In genomic region chr7:132475069-132475468, GRCm38 (mm10) we compare ENCODE assay signal across 8 mouse cellular contexts.
A peak's percentile ranks its signal among the peaks of the same experiment; 100 is the strongest.
DNase-seq lines count a peak whose midpoint lies in the region; ATAC-seq lines count a peak whose summit lies in the region.

No protein-coding gene starts in this region.

- no peak overlapping the region for H3K27ac ChIP-seq in hindbrain, embryonic 11.5 days (ENCODE audit: low read depth, low read length)
- no peak overlapping the region for H3K27ac ChIP-seq in hindbrain, embryonic 12.5 days

- no peaks in the 10 kb centered on the region for H3K36me3 ChIP-seq in hindbrain, embryonic 11.5 days (ENCODE audit: control insufficient read depth, insufficient read depth, low read length)
- H3K36me3 ChIP-seq in hindbrain, embryonic 12.5 days = no peaks in the 10 kb centered on the region

- no peaks in the 10 kb centered on the region; the same call in 1 of the 2 replicates for H3K4me1 ChIP-seq in hindbrain, embryonic 11.5 days (replicated peaks; ENCODE audit: control insufficient read depth, insufficient read depth, low read length)
- peaks cover 16% of the 10 kb centered on the region for H3K4me1 ChIP-seq in hindbrain, embryonic 12.5 days

- no peak overlapping the region for H3K4me3 ChIP-seq in hindbrain, embryonic 11.5 days (ENCODE audit: low read depth, low read length)
- H3K4me3 ChIP-seq in hindbrain, embryonic 12.5 days = no peak overlapping the region

- peak; percentile 73 for DNase-seq in hindbrain, embryonic 11.5 days (ENCODE audit: low spot score)
- DNase-seq in adrenal gland, adult 18-20 months (ENCODE audit: low spot score in 2 of 2) = peak; percentile 66 to 71
- DNase-seq in embryo, embryonic 10.5 days (ENCODE audit: low spot score) = peak; percentile 79
- DNase-seq in heart, postnatal 4 days = peak; percentile 69
- peak; percentile 72 to 74 for DNase-seq in left cerebral cortex, adult 18-20 months (ENCODE audit: low spot score in 2 of 2)
- DNase-seq in spleen, postnatal 4 days (ENCODE audit: low spot score in 2 of 2) = peak; percentile 67 to 84

- no peak overlapping the region for H3K9ac ChIP-seq in hindbrain, embryonic 11.5 days (ENCODE audit: low read depth, low read length)
- no peak overlapping the region for H3K9ac ChIP-seq in hindbrain, embryonic 12.5 days

- no peak for ATAC-seq in hindbrain, embryonic 11.5 days (ENCODE audit: low FRiP score)
- ATAC-seq in hindbrain, embryonic 12.5 days (ENCODE audit: low FRiP score) = no peak
- peak; percentile 95 for ATAC-seq in megakaryocyte, adult 5-6 weeks (ENCODE audit: poor library complexity, severe bottlenecking)

- WGBS in hindbrain, embryonic 11.5 days = 26% methylated on average over 5 of the region's 5 CpGs
- 21% methylated on average over 5 of the region's 5 CpGs for WGBS in hindbrain, embryonic 12.5 days

- H3K4me2 ChIP-seq in hindbrain, embryonic 11.5 days (replicated peaks; ENCODE audit: low read depth, low read length) = no peak overlapping the region
- no peak overlapping the region for H3K4me2 ChIP-seq in hindbrain, embryonic 12.5 days (replicated peaks)

- H3K9me3 ChIP-seq in hindbrain, embryonic 11.5 days (ENCODE audit: control insufficient read depth, low read length) = no peaks in the 10 kb centered on the region
- no peaks in the 10 kb centered on the region for H3K9me3 ChIP-seq in hindbrain, embryonic 12.5 days (replicated peaks)

- H3K27me3 ChIP-seq in hindbrain, embryonic 11.5 days (ENCODE audit: control insufficient read depth, insufficient read depth, low read length) = no peaks in the 10 kb centered on the region
- H3K27me3 ChIP-seq in hindbrain, embryonic 12.5 days = no peaks in the 10 kb centered on the region
